Mouse (Mus musculus): ENCODE data around the gene Zcrb1.
"Not testable (repeated sequence)": the region's sequence is repeated elsewhere in the genome, so short reads cannot be mapped to it uniquely, and the experiment has no call there.

Zcrb1 gene

GRCm38 (mm10) chr15:93397826-93398698 is at the start of gene Zcrb1, which contains the start of gene Pphln1:
TSS of gene Zcrb1 (minus strand) at chr15:93398334.
TSS of gene Pphln1 (plus strand) at chr15:93398350.
- peak; percentile 88 for DNase-seq

GRCm38 (mm10) chr15:93443676-93444075 is 45.5 kb upstream of the Zcrb1 start:
- DNase-seq, result peak; percentile 46

GRCm38 (mm10) chr15:93442271-93442670 is 44.1 kb upstream of the Zcrb1 start:
- DNase-seq, result peak; percentile 29

GRCm38 (mm10) chr15:93438663-93439062 is 40.5 kb upstream of the Zcrb1 start:
- DNase-seq, result peak; percentile 65

- no peak for DNase-seq
These were observed 37.9 kb upstream of the Zcrb1 start for GRCm38 (mm10) chr15:93435998-93436397.

GRCm38 (mm10) chr15:93433811-93434210 is 35.7 kb upstream of the Zcrb1 start:
- no peak for DNase-seq

GRCm38 (mm10) chr15:93422537-93422936 is 24.4 kb upstream of the Zcrb1 start:
- DNase-seq, result peak; percentile 4

- no peak for DNase-seq
These were observed 22.5 kb upstream of the Zcrb1 start for GRCm38 (mm10) chr15:93420596-93420995.

GRCm38 (mm10) chr15:93416300-93416699 is 18.2 kb upstream of the Zcrb1 start:
- no peak for DNase-seq

- no peak for DNase-seq
These were observed 16.3 kb upstream of the Zcrb1 start for GRCm38 (mm10) chr15:93414456-93414855.

GRCm38 (mm10) chr15:93412445-93412844 is 14.3 kb upstream of the Zcrb1 start:
- no peak for DNase-seq

GRCm38 (mm10) chr15:93406492-93406891 is 8.4 kb upstream of the Zcrb1 start:
- no peak for DNase-seq

- DNase-seq, result no peak
These were observed 7.4 kb upstream of the Zcrb1 start for GRCm38 (mm10) chr15:93405446-93405986.

GRCm38 (mm10) chr15:93404849-93405248 is 6.7 kb upstream of the Zcrb1 start:
- no peak for DNase-seq

GRCm38 (mm10) chr15:93402730-93403129 is 4.6 kb upstream of the Zcrb1 start:
- DNase-seq, result no peak

GRCm38 (mm10) chr15:93401446-93401845 is 3.3 kb upstream of the Zcrb1 start:
- DNase-seq, result no peak

GRCm38 (mm10) chr15:93398699-93399540 is 786 bp upstream of the Zcrb1 start:
- peak; percentile 6 for DNase-seq

GRCm38 (mm10) chr15:93397269-93397668 is 865 bp downstream of the Zcrb1 start:
- DNase-seq, result peak; percentile 4

- no peak for DNase-seq
These were observed 16.8 kb downstream of the Zcrb1 start for GRCm38 (mm10) chr15:93381337-93381736.

- peak; percentile 18 for DNase-seq
These were observed 19.0 kb downstream of the Zcrb1 start for GRCm38 (mm10) chr15:93379177-93379576.

- no peak for DNase-seq
These were observed 22.4 kb downstream of the Zcrb1 start for GRCm38 (mm10) chr15:93375696-93376095.

- DNase-seq, result not testable (repeated sequence)
These were observed 25.5 kb downstream of the Zcrb1 start for GRCm38 (mm10) chr15:93372525-93373119.

GRCm38 (mm10) chr15:93371838-93372237 is 26.3 kb downstream of the Zcrb1 start:
- no peak for DNase-seq

All from thymus, postnatal 25 days (tissue).